Mouse (Mus musculus): ENCODE results near the gene Serping1.

- TF ChIP-seq CTCF (conservative IDR thresholded peaks at IDR 0.05; ENCODE audit: insufficient read depth, insufficient read length, low read depth, low read length) (no peak), POLR2A (IDR thresholded peaks at IDR 0.05; ENCODE audit: low read depth, low read length) (no peak)
Observed at GRCm38 (mm10) chr2:84717357-84717756, 57.9 kb downstream of the Serping1 start.
